Mouse (Mus musculus) lung, adult 2 months (tissue): Measurements from ENCODE around the gene Tprgl.

Experiments
- CTCF ChIP-seq: fragments of 200-500 bp; IDR thresholded peaks from 2 replicates; pipeline ENCODE4 v1.5.1; 2011; ENCODE audit warnings: mild to moderate bottlenecking, low read length, control low read depth; ENCODE audit not compliant: insufficient read depth
- POLR2A ChIP-seq: fragments of 200-500 bp; IDR thresholded peaks from 2 replicates; pipeline ENCODE4 v1.6.1; 2011; ENCODE audit warnings: low read depth, mild to moderate bottlenecking, control low read depth, low read length, borderline replicate concordance; ENCODE audit errors: extremely low read depth

DNA sequence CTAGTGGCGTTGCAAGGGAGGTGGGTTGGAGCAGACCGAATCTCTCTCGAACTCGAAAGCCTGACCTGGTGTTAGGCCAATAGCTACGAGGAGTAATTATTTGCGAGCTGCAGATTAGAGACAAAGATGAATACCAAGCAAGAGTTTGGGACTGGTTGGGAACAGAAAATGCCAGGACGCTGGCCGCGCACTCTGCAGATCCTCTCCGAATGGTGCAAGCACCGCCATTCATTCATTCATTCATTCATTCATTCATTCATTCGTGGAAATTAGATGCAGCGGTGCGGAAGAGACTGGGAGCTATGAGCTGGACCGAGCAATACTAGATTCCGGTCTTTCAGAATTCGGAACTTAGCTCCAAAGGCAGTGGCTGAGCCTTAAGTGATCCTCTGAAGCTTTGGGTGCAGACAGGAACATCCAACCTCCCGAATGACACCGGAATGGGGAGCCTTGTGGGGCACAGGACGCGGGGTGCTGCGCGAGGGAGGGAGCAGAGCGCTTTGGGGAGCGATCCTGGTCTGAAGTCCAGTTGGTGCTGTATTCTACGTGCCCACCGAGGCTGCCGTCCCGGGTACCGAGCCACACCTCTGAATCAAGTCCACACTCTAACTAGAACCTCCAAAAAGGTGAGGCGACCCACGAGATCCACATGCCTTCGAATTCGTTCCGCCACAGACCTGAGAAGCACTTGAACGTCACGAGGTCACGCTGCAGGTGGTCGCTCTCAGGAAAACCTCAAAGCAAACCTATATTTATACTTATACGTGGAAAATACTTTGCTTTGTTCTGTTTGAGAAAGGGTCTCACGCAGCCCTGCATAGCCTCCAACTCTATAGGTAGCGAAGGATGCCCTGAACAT lies 19.2 kb downstream of the Tprgl start:
- TF ChIP-seq POLR2A (no peak), CTCF (no peak)
